Mouse (Mus musculus): ENCODE data around the gene Lrmda. TPM values are rescaled to one million over a fixed set of nuclear protein-coding genes. Genes with fewer than 3 reads are reported as not detected.

Gene Lrmda
- polyA plus RNA-seq, 1 experiment from 2014 or later = 0.33 TPM

- H3K36me3 ChIP-seq = no peaks in the 10 kb centered on the region
- no peak overlapping the region for H3K27ac ChIP-seq
- H3K27me3 ChIP-seq (replicated peaks) = 0 out of 2 replicates have a peak, but pooled peaks cover 1% of the 10 kb centered on the region
- ATAC-seq (ENCODE audit: low FRiP score, low read depth) = no peak
- H3K9ac ChIP-seq = no peak overlapping the region
- H3K4me2 ChIP-seq (replicated peaks) = no peak overlapping the region
- H3K4me1 ChIP-seq = peaks cover 31% of the 10 kb centered on the region
- no peaks in the 10 kb centered on the region for H3K9me3 ChIP-seq
- no peak overlapping the region for H3K4me3 ChIP-seq
- 25% methylated on average over 4 of the region's 4 CpGs for WGBS
These were observed 136.1 kb downstream of the Lrmda start for GRCm38 (mm10) chr14:22155512-22156026.

GRCm38 (mm10) chr14:22156991-22157390 lies 137.5 kb downstream of the Lrmda start:
- Histone ChIP-seq H3K9me3 (no peaks in the 10 kb centered on the region), H3K27me3 (replicated peaks) (no peaks in the 10 kb centered on the region), H3K9ac (no peak overlapping the region), H3K4me3 (no peak overlapping the region), H3K36me3 (no peaks in the 10 kb centered on the region), H3K4me2 (replicated peaks) (no peak overlapping the region), H3K27ac (no peak overlapping the region), H3K4me1 (peaks cover 31% of the 10 kb centered on the region)
- ATAC-seq (ENCODE audit: low FRiP score, low read depth) = no peak
- WGBS = 63% methylated on average over 6 of the region's 6 CpGs

GRCm38 (mm10) chr14:22161416-22161815 lies 141.9 kb downstream of the Lrmda start:
- Histone ChIP-seq H3K36me3 (no peaks in the 10 kb centered on the region), H3K4me2 (replicated peaks) (no peak overlapping the region), H3K27ac (no peak overlapping the region), H3K9me3 (no peaks in the 10 kb centered on the region), H3K4me3 (no peak overlapping the region), H3K4me1 (no peaks in the 10 kb centered on the region; the same call in 1 of the 2 replicates), H3K9ac (no peak overlapping the region), H3K27me3 (replicated peaks) (no peaks in the 10 kb centered on the region)
- 16% methylated on average over 3 of the region's 3 CpGs for WGBS
- no peak for ATAC-seq (ENCODE audit: low FRiP score, low read depth)

- H3K4me2 ChIP-seq (replicated peaks) = peak overlapping the region; percentile 53
- 35% methylated on average over 7 of the region's 7 CpGs for WGBS
- H3K27me3 ChIP-seq (replicated peaks) = no peaks in the 10 kb centered on the region
- peaks cover 27% of the 10 kb centered on the region for H3K4me1 ChIP-seq
- no peak overlapping the region for H3K9ac ChIP-seq
- no peak overlapping the region; the same call in 1 of the 2 replicates for H3K27ac ChIP-seq
- H3K4me3 ChIP-seq = no peak overlapping the region
- H3K36me3 ChIP-seq = no peaks in the 10 kb centered on the region
- H3K9me3 ChIP-seq = no peaks in the 10 kb centered on the region
- no peak for ATAC-seq (ENCODE audit: low FRiP score, low read depth)
These were observed 147.8 kb downstream of the Lrmda start for GRCm38 (mm10) chr14:22167285-22167684.

- Histone ChIP-seq H3K4me2 (replicated peaks) (peak overlapping the region; percentile 53), H3K9ac (peak overlapping the region; percentile 52; the same call in 1 of the 2 replicates), H3K27me3 (replicated peaks) (no peaks in the 10 kb centered on the region), H3K4me3 (0 out of 2 replicates have a peak overlapping the region, but pooled peaks have one; percentile 11), H3K36me3 (no peaks in the 10 kb centered on the region), H3K4me1 (peaks cover 27% of the 10 kb centered on the region), H3K9me3 (no peaks in the 10 kb centered on the region), H3K27ac (peak overlapping the region; percentile 81; the same call in 1 of the 2 replicates)
- peak; percentile 60 for ATAC-seq (ENCODE audit: low FRiP score, low read depth)
- 6% methylated on average over 11 of the region's 11 CpGs for WGBS
These were observed 148.7 kb downstream of the Lrmda start for GRCm38 (mm10) chr14:22168077-22168794.

- Histone ChIP-seq H3K27me3 (replicated peaks) (no peaks in the 10 kb centered on the region), H3K36me3 (no peaks in the 10 kb centered on the region), H3K9me3 (no peaks in the 10 kb centered on the region), H3K4me1 (peaks cover 27% of the 10 kb centered on the region), H3K4me2 (replicated peaks) (peak overlapping the region; percentile 53), H3K9ac (peak overlapping the region; percentile 52), H3K4me3 (0 out of 2 replicates have a peak overlapping the region, but pooled peaks have one; percentile 11), H3K27ac (peak overlapping the region; percentile 81; the same call in 1 of the 2 replicates)
- 8% methylated on average over 14 of the region's 14 CpGs for WGBS
- peak; percentile 86 for ATAC-seq (ENCODE audit: low FRiP score, low read depth)
These were observed 149.5 kb downstream of the Lrmda start for GRCm38 (mm10) chr14:22168795-22169568.

GRCm38 (mm10) chr14:22174757-22175156 lies 155.2 kb downstream of the Lrmda start:
- H3K9ac ChIP-seq = no peak overlapping the region
- no peaks in the 10 kb centered on the region for H3K9me3 ChIP-seq
- peaks cover 5% of the 10 kb centered on the region; the same call in 1 of the 2 replicates for H3K4me1 ChIP-seq
- H3K4me3 ChIP-seq = no peak overlapping the region
- H3K27ac ChIP-seq = no peak overlapping the region
- 48% methylated on average over 9 of the region's 9 CpGs for WGBS
- no peaks in the 10 kb centered on the region for H3K36me3 ChIP-seq
- ATAC-seq (ENCODE audit: low FRiP score, low read depth) = no peak
- H3K27me3 ChIP-seq (replicated peaks) = no peaks in the 10 kb centered on the region
- H3K4me2 ChIP-seq (replicated peaks) = no peak overlapping the region

- Histone ChIP-seq H3K9ac (no peak overlapping the region), H3K36me3 (no peaks in the 10 kb centered on the region), H3K4me3 (no peak overlapping the region), H3K27me3 (replicated peaks) (no peaks in the 10 kb centered on the region), H3K27ac (no peak overlapping the region), H3K4me1 (peaks cover 5% of the 10 kb centered on the region; the same call in 1 of the 2 replicates), H3K9me3 (no peaks in the 10 kb centered on the region), H3K4me2 (replicated peaks) (no peak overlapping the region)
- 75% methylated on average over 2 of the region's 2 CpGs for WGBS
- ATAC-seq (ENCODE audit: low FRiP score, low read depth) = no peak
These were observed 160.2 kb downstream of the Lrmda start for GRCm38 (mm10) chr14:22179761-22180160.

GRCm38 (mm10) chr14:22181508-22181907 lies 162.0 kb downstream of the Lrmda start:
- no peaks in the 10 kb centered on the region for H3K27me3 ChIP-seq (replicated peaks)
- no peaks in the 10 kb centered on the region for H3K36me3 ChIP-seq
- H3K9ac ChIP-seq = no peak overlapping the region
- H3K4me1 ChIP-seq = no peaks in the 10 kb centered on the region
- WGBS = 90% methylated on average over 6 of the region's 6 CpGs
- no peaks in the 10 kb centered on the region for H3K9me3 ChIP-seq
- no peak overlapping the region for H3K4me2 ChIP-seq (replicated peaks)
- no peak overlapping the region for H3K27ac ChIP-seq
- no peak for ATAC-seq (ENCODE audit: low FRiP score, low read depth)
- no peak overlapping the region for H3K4me3 ChIP-seq

- Histone ChIP-seq H3K9me3 (no peaks in the 10 kb centered on the region), H3K9ac (no peak overlapping the region), H3K4me3 (no peak overlapping the region), H3K27ac (no peak overlapping the region), H3K4me1 (no peaks in the 10 kb centered on the region), H3K36me3 (no peaks in the 10 kb centered on the region), H3K4me2 (replicated peaks) (no peak overlapping the region), H3K27me3 (replicated peaks) (no peaks in the 10 kb centered on the region)
- no peak for ATAC-seq (ENCODE audit: low FRiP score, low read depth)
- WGBS = 82% methylated on average over 3 of the region's 3 CpGs
These were observed 163.7 kb downstream of the Lrmda start for GRCm38 (mm10) chr14:22183195-22183594.

- H3K27me3 ChIP-seq (replicated peaks) = no peaks in the 10 kb centered on the region
- H3K4me2 ChIP-seq (replicated peaks) = no peak overlapping the region
- no peaks in the 10 kb centered on the region for H3K36me3 ChIP-seq
- H3K9me3 ChIP-seq = no peaks in the 10 kb centered on the region
- no peak for ATAC-seq (ENCODE audit: low FRiP score, low read depth)
- no peak overlapping the region for H3K9ac ChIP-seq
- WGBS = 83% methylated on average over 4 of the region's 4 CpGs
- no peak overlapping the region for H3K4me3 ChIP-seq
- no peak overlapping the region for H3K27ac ChIP-seq
- no peaks in the 10 kb centered on the region for H3K4me1 ChIP-seq
These were observed 165.9 kb downstream of the Lrmda start for GRCm38 (mm10) chr14:22185452-22185851.

GRCm38 (mm10) chr14:22190111-22190510 lies 170.6 kb downstream of the Lrmda start:
- no peak for ATAC-seq (ENCODE audit: low FRiP score, low read depth)
- H3K4me1 ChIP-seq = 0 out of 2 replicates have a peak, but pooled peaks cover 11% of the 10 kb centered on the region
- H3K9ac ChIP-seq = no peak overlapping the region
- no peaks in the 10 kb centered on the region for H3K9me3 ChIP-seq
- H3K4me2 ChIP-seq (replicated peaks) = no peak overlapping the region
- no peak overlapping the region for H3K27ac ChIP-seq
- no peak overlapping the region for H3K4me3 ChIP-seq
- no peaks in the 10 kb centered on the region for H3K36me3 ChIP-seq
- 21% methylated on average over 6 of the region's 6 CpGs for whole genome bisulfite sequencing
- no peaks in the 10 kb centered on the region for H3K27me3 ChIP-seq (replicated peaks)
